Mouse (Mus musculus): ENCODE data around the gene Olfr603. TPM values are rescaled to one million over a fixed set of nuclear protein-coding genes. Genes with fewer than 3 reads are reported as not detected.

The Olfr603 gene
- polyA plus RNA-seq, 1 experiment from 2014 or later: not detected

Small RNA genes within 50 kb of the gene (microRNA-seq; reads per million reads assigned to microRNA genes)
- gene Gm25774: not detected

Other genes starting within 250 kb of the Olfr603 start
- gene Olfr588-ps1, start 245.3 kb downstream of the Olfr603 start, polyA plus RNA-seq (2014; fragmentation: Nextera tagmentation; extraction: Ambion mirVana): not detected in 2 replicates
- not detected in 2 replicates for gene Olfr589, start 229.8 kb downstream of the Olfr603 start, polyA plus RNA-seq (2014; fragmentation: Nextera tagmentation; extraction: Ambion mirVana)
- gene Olfr591, start 207.8 kb downstream of the Olfr603 start, polyA plus RNA-seq (2014; fragmentation: Nextera tagmentation; extraction: Ambion mirVana): not detected in 2 replicates
- gene Olfr592, start 201.4 kb downstream of the Olfr603 start, polyA plus RNA-seq (2014; fragmentation: Nextera tagmentation; extraction: Ambion mirVana): not detected in 2 replicates
- not detected in 2 replicates for gene Olfr593, start 174.3 kb downstream of the Olfr603 start, polyA plus RNA-seq (2014; fragmentation: Nextera tagmentation; extraction: Ambion mirVana)
- not detected in 2 replicates for gene Olfr594, start 169.2 kb downstream of the Olfr603 start, polyA plus RNA-seq (2014; fragmentation: Nextera tagmentation; extraction: Ambion mirVana)
- not detected in 2 replicates for gene Usp17ld, start 133.7 kb downstream of the Olfr603 start, polyA plus RNA-seq (2014; fragmentation: Nextera tagmentation; extraction: Ambion mirVana)
- not detected in 2 replicates for gene Olfr596, start 80.5 kb downstream of the Olfr603 start, polyA plus RNA-seq (2014; fragmentation: Nextera tagmentation; extraction: Ambion mirVana)
- gene Olfr597, start 69.9 kb downstream of the Olfr603 start, polyA plus RNA-seq (2014; fragmentation: Nextera tagmentation; extraction: Ambion mirVana): not detected in 2 replicates
- gene Olfr598, start 62.6 kb downstream of the Olfr603 start, polyA plus RNA-seq (2014; fragmentation: Nextera tagmentation; extraction: Ambion mirVana): not detected in 2 replicates
- not detected in 2 replicates for gene Olfr599, start 50.3 kb downstream of the Olfr603 start, polyA plus RNA-seq (2014; fragmentation: Nextera tagmentation; extraction: Ambion mirVana)
- not detected in 2 replicates for gene Olfr600, start 36.5 kb downstream of the Olfr603 start, polyA plus RNA-seq (2014; fragmentation: Nextera tagmentation; extraction: Ambion mirVana)
- gene Olfr601, start 23.5 kb downstream of the Olfr603 start, polyA plus RNA-seq (2014; fragmentation: Nextera tagmentation; extraction: Ambion mirVana): not detected in 2 replicates
- gene Usp17lc, start 28.9 kb upstream of the Olfr603 start, polyA plus RNA-seq (2014; fragmentation: Nextera tagmentation; extraction: Ambion mirVana): not detected in 2 replicates
- not detected in 2 replicates for gene Olfr605, start 59.3 kb upstream of the Olfr603 start, polyA plus RNA-seq (2014; fragmentation: Nextera tagmentation; extraction: Ambion mirVana)
- not detected in 2 replicates for gene Olfr606, start 62.9 kb upstream of the Olfr603 start, polyA plus RNA-seq (2014; fragmentation: Nextera tagmentation; extraction: Ambion mirVana)
- not detected in 2 replicates for gene Olfr607, start 78.0 kb upstream of the Olfr603 start, polyA plus RNA-seq (2014; fragmentation: Nextera tagmentation; extraction: Ambion mirVana)
- gene Olfr608, start 83.7 kb upstream of the Olfr603 start, polyA plus RNA-seq (2014; fragmentation: Nextera tagmentation; extraction: Ambion mirVana): not detected in 2 replicates
- gene Olfr609, start 111.9 kb upstream of the Olfr603 start, polyA plus RNA-seq (2014; fragmentation: Nextera tagmentation; extraction: Ambion mirVana): not detected in 2 replicates
- not detected in 2 replicates for gene Olfr610, start 125.9 kb upstream of the Olfr603 start, polyA plus RNA-seq (2014; fragmentation: Nextera tagmentation; extraction: Ambion mirVana)
- not detected in 2 replicates for gene Olfr611, start 134.7 kb upstream of the Olfr603 start, polyA plus RNA-seq (2014; fragmentation: Nextera tagmentation; extraction: Ambion mirVana)
- not detected in 2 replicates for gene Olfr612, start 156.5 kb upstream of the Olfr603 start, polyA plus RNA-seq (2014; fragmentation: Nextera tagmentation; extraction: Ambion mirVana)
- gene Olfr613, start 161.9 kb upstream of the Olfr603 start, polyA plus RNA-seq (2014; fragmentation: Nextera tagmentation; extraction: Ambion mirVana): not detected in 2 replicates
- gene Olfr615, start 169.9 kb upstream of the Olfr603 start, polyA plus RNA-seq (2014; fragmentation: Nextera tagmentation; extraction: Ambion mirVana): not detected in 2 replicates
- gene Olfr616, start 183.0 kb upstream of the Olfr603 start, polyA plus RNA-seq (2014; fragmentation: Nextera tagmentation; extraction: Ambion mirVana): not detected in 2 replicates
- not detected in 2 replicates for gene Olfr617, start 186.9 kb upstream of the Olfr603 start, polyA plus RNA-seq (2014; fragmentation: Nextera tagmentation; extraction: Ambion mirVana)
- gene Olfr618, start 203.9 kb upstream of the Olfr603 start, polyA plus RNA-seq (2014; fragmentation: Nextera tagmentation; extraction: Ambion mirVana): not detected in 2 replicates
- not detected in 2 replicates for gene Olfr619, start 214.4 kb upstream of the Olfr603 start, polyA plus RNA-seq (2014; fragmentation: Nextera tagmentation; extraction: Ambion mirVana)
- gene Olfr620, start 226.4 kb upstream of the Olfr603 start, polyA plus RNA-seq (2014; fragmentation: Nextera tagmentation; extraction: Ambion mirVana): not detected in 2 replicates

Data from limb, embryonic 11.5 days (tissue).